Mouse (Mus musculus) midbrain, embryonic 12.5 days (tissue): ENCODE measurements around the gene Slc25a33. TPM values are rescaled to one million over a fixed set of nuclear protein-coding genes. Genes with fewer than 3 reads are reported as not detected.

Source experiments
- ATAC-seq: fragments of 200-750 bp; cut with Nextera tagmentation; 2 replicates; pipeline ENCODE4 v1.8.0; 2017; ENCODE audit warnings: low read depth, moderate TSS enrichment, moderate library complexity; ENCODE audit not compliant: low FRiP score
- H3K27ac ChIP-seq: fragments of 300-500 bp; sonication (generic); replicated peaks from 2 replicates; pipeline ENCODE4 v1.5.1; 2016; ENCODE audit warnings: mild to moderate bottlenecking
- H3K27me3 ChIP-seq: fragments of 300-500 bp; sonication (generic); 2 replicates; pipeline ENCODE4 v1.6.1; 2016; ENCODE audit warnings: mild to moderate bottlenecking
- H3K36me3 ChIP-seq: fragments of 300-500 bp; sonication (generic); 2 replicates; pipeline ENCODE4 v1.6.1; 2016
- H3K4me1 ChIP-seq: fragments of 300-500 bp; sonication (generic); 2 replicates; pipeline ENCODE4 v1.6.1; 2016
- H3K4me2 ChIP-seq: fragments of 300-500 bp; sonication (generic); replicated peaks from 2 replicates; pipeline ENCODE4 v1.6.1; 2016; ENCODE audit warnings: mild to moderate bottlenecking, moderate library complexity
- H3K4me3 ChIP-seq: fragments of 300-500 bp; sonication (generic); 2 replicates; pipeline ENCODE4 v1.5.1; 2016; ENCODE audit warnings: mild to moderate bottlenecking
- H3K9ac ChIP-seq: fragments of 300-500 bp; sonication (generic); replicated peaks from 2 replicates; pipeline ENCODE4 v1.6.1; 2016; ENCODE audit warnings: mild to moderate bottlenecking, moderate library complexity
- H3K9me3 ChIP-seq: fragments of 300-500 bp; sonication (generic); 2 replicates; pipeline ENCODE4 v1.6.1; 2016; ENCODE audit warnings: mild to moderate bottlenecking
- WGBS: fragments of 180-500 bp; shearing (Covaris S2); methylation state at CpG from one replicate; pipeline ENCODE4 v1.1.7; 2016; 5-methylcytosine and 5-hydroxymethylcytosine counted together
- polyA plus RNA-seq: library from polyadenylated mRNA; unstranded; fragments of >200 nt; fragmentation: Nextera tagmentation; extraction: Ambion mirVana; gene quantifications from 2 replicates; pipeline ENCODE4 v1.2.1, GENCODE M21; 2016

The Slc25a33 gene
- polyA plus RNA-seq, 1 experiment from 2014 or later = 17.3 TPM

DNA sequence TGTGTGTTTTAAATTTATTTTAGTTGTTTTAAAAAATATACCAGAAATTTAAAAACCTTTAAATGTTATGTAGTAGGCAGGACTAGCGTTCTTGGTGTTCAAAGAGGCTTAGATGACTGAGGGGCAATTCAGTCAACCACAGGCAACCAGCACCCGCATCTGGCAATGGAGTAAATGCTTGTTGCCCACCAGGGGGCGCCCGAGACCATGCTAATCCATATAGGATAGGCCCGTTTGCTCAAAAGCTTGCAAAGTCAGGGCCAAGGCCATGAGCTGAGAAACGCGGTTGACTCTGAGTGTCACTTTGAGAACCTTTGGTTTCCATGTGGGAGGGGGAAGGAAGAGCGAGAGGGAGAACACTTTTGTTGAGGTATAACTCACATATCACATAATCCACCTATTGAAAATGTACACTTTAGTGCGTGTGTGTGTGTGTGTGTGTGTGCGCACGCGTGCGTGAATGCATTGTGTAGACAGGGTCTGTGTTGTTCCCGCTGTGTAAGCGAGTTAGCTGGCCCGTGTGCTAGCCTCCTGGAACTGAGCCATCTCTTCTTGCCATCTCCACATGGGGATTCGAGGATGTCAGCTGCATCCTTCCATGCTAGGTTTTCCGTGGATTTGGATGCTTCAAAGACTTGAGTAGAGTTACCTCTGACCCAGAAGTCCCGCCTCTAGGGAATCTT, 32.8 kb upstream of the Slc25a33 start:
- H3K36me3 ChIP-seq = no peaks in the 10 kb centered on the region
- H3K27me3 ChIP-seq = peaks cover 80% of the 10 kb centered on the region
- peak; percentile 58 for ATAC-seq
- 52% methylated on average over 19 of the region's 19 CpGs for WGBS
- no peak overlapping the region for H3K4me2 ChIP-seq
- no peak overlapping the region for H3K27ac ChIP-seq
- H3K4me1 ChIP-seq = peaks cover 5% of the 10 kb centered on the region; the same call in 1 of the 2 replicates
- no peaks in the 10 kb centered on the region for H3K9me3 ChIP-seq
- H3K4me3 ChIP-seq = no peak overlapping the region
- no peak overlapping the region for H3K9ac ChIP-seq

DNA sequence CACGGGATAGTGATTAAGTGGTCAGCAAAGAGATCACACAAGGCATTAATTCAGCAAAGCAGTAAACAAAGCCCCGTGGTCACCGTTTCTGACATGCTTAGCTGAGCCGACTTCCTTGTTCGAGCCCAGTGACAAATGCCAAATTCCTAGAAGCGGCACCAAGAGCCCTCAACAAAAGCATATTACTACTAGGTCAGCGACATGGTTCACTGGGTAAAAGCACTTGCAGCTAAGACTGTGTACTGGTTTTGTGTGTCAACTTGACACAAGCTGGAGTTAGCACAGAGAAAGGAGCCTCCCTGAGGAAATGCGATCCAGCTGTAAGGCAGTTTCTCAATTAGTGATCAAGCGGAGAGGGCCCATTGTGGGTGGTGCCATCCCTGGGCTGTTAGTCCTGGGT, 28.2 kb upstream of the Slc25a33 start:
- H3K4me2 ChIP-seq = no peak overlapping the region
- no peak overlapping the region for H3K27ac ChIP-seq
- no peak for ATAC-seq
- peaks cover 13% of the 10 kb centered on the region; the same call in 1 of the 2 replicates for H3K4me1 ChIP-seq
- H3K27me3 ChIP-seq = peaks cover 72% of the 10 kb centered on the region
- no peaks in the 10 kb centered on the region for H3K36me3 ChIP-seq
- no peak overlapping the region for H3K9ac ChIP-seq
- no peaks in the 10 kb centered on the region for H3K9me3 ChIP-seq
- 18% methylated on average over 9 of the region's 9 CpGs for WGBS
- H3K4me3 ChIP-seq = no peak overlapping the region

DNA sequence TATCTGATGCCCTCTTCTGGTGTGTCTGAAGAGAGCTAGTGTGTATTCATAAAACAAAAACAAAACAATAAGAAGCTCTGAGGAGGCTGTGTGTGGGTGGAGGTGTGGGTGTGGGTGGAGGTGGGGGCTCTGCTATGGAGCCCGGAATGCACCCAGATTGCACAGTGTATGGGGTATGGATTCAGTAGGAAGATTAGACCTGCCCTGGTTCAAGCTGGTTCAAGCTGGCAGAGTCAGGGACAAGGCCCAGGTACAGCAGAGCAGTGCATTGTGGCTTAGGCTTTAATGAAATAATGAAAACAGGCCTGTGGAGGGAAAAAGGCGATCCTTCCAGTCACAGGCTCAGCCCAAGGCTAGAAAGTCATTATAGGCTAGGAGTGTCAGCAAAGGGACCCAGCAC, 26.5 kb upstream of the Slc25a33 start:
- Histone ChIP-seq H3K27ac (no peak overlapping the region), H3K9ac (no peak overlapping the region), H3K9me3 (no peaks in the 10 kb centered on the region), H3K36me3 (no peaks in the 10 kb centered on the region), H3K4me2 (no peak overlapping the region), H3K4me3 (no peak overlapping the region), H3K4me1 (peaks cover 13% of the 10 kb centered on the region; the same call in 1 of the 2 replicates), H3K27me3 (peaks cover 68% of the 10 kb centered on the region)
- 82% methylated on average over 2 of the region's 2 CpGs for WGBS
- ATAC-seq = no peak

DNA sequence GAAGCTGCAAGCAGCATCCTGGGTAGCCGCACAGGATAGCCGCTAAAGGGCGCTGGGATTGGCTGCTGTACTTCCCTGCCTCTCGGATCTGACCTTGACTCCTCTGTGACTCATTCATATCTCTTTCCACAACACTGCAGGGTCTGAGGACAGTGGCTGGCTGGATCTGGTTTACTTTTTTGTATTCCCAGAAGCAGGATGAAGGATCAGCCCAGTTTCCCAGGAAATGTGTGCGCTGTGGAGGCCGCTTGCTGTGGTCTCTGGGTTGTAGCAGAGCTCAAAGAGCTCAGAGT, 26.0 kb upstream of the Slc25a33 start:
- H3K9me3 ChIP-seq = no peaks in the 10 kb centered on the region
- peaks cover 63% of the 10 kb centered on the region for H3K27me3 ChIP-seq
- no peak overlapping the region for H3K4me3 ChIP-seq
- H3K27ac ChIP-seq = no peak overlapping the region
- ATAC-seq = no peak
- no peaks in the 10 kb centered on the region for H3K36me3 ChIP-seq
- 90% methylated on average over 6 of the region's 6 CpGs for WGBS
- no peak overlapping the region for H3K4me2 ChIP-seq
- peaks cover 13% of the 10 kb centered on the region; the same call in 1 of the 2 replicates for H3K4me1 ChIP-seq
- no peak overlapping the region for H3K9ac ChIP-seq

DNA sequence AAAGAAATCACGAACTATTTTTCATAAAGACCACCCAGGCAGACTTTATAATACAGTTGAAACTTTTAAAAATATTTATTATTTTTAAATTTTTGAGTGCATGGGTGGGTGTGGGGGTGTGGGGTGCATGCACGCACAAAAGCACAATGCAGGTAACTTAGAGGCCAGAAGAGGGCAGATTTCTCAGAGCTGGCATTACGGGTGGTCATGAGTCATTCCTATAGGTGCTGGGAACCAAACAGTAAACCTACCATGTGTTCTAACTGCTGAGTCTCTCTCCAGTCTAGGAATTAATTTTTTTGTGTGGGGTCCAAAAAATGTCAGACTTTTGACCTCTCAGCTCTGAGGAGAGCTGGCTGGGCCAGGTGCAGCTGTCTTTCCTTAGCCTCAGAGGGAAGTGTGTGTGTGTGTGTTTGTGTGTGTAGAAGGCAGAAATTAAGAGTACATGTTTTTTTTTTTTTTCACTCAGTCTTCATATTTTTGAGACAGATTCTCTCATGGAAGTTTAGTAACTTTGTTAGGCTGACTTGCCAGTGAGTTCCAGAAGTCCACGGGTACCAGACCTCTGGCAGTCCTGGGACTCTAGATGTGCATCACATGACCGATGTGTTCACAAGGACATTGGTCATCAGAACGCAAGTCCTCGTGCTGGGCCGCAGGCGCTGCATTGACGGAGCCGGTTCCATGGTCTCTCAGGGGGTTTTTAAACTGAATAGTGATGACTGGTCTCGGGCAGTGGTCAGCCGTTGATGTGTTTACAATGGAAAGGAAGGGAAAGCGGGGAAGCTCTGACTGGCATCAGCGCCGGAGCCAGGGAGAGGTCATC, 25.5 kb upstream of the Slc25a33 start:
- Histone ChIP-seq H3K9me3 (no peaks in the 10 kb centered on the region), H3K4me2 (no peak overlapping the region), H3K9ac (no peak overlapping the region), H3K36me3 (no peaks in the 10 kb centered on the region), H3K27ac (no peak overlapping the region), H3K4me1 (peaks cover 13% of the 10 kb centered on the region; the same call in 1 of the 2 replicates), H3K27me3 (peaks cover 58% of the 10 kb centered on the region), H3K4me3 (no peak overlapping the region)
- WGBS = 81% methylated on average over 16 of the region's 16 CpGs
- no peak for ATAC-seq

DNA sequence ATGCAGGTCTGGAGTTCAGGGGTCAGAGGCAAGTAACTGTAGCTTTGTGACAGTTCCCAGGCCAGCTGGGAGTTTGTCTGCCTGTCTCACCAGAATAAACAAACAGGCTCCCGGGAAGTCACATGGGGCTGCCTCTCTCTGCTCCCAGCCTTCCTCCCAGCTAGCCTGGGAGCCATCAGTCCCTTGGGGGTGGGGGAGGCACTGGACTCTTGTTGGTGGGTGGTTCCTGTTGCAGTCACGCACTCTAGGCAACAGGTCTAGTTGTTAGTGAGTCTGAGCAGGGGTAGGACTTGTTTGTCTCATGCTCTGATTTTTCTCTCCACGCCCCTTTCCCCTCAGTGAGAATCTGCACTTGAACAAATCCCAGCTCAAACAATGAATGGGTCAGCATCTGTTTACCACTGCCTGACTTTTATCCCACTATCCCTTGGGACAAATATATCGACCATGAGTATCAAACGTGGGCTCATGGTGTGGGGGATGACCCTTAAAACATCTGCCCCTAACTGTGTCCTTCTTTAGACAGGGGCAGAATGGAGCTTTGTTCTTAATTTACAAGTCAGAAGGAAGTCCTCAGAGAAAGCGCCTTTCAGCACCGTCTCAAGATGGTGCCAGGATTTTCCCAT, 24.7 kb upstream of the Slc25a33 start:
- H3K4me1 ChIP-seq = peaks cover 13% of the 10 kb centered on the region; the same call in 1 of the 2 replicates

DNA sequence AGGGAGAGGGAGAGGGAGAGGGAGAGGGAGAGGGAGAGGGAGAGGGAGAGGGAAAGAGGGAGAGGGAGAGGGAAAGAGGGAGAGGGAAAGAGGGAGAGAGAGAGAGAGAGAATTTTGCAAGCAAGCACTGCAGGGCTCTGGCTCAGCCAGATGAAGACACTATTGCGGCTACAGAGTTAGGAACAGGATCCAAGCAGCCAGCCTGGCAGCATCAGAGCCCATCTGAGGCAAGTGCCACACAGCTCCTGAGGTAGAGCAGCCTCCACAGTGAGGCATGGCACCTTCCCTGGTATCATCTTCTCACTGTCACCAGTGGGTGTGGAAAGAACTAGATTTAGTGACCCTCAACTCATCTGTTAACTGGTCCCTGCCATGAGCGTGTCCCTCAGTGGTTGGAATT, 24.0 kb upstream of the Slc25a33 start:
- Histone ChIP-seq H3K27me3 (peaks cover 43% of the 10 kb centered on the region), H3K4me3 (no peak overlapping the region), H3K9ac (no peak overlapping the region), H3K4me2 (no peak overlapping the region), H3K4me1 (peaks cover 13% of the 10 kb centered on the region; the same call in 1 of the 2 replicates), H3K9me3 (no peaks in the 10 kb centered on the region), H3K36me3 (no peaks in the 10 kb centered on the region), H3K27ac (no peak overlapping the region)
- ATAC-seq = no peak
- whole genome bisulfite sequencing = 72% methylated on average over 2 of the region's 2 CpGs

More for the DNA sequence above, 24.7 kb upstream of the Slc25a33 start:
- Histone ChIP-seq H3K9ac (no peak overlapping the region), H3K4me3 (no peak overlapping the region), H3K27me3 (peaks cover 50% of the 10 kb centered on the region), H3K4me2 (no peak overlapping the region), H3K36me3 (no peaks in the 10 kb centered on the region), H3K9me3 (no peaks in the 10 kb centered on the region), H3K27ac (no peak overlapping the region)
- ATAC-seq = no peak
- 22% methylated on average over 7 of the region's 7 CpGs for WGBS

DNA sequence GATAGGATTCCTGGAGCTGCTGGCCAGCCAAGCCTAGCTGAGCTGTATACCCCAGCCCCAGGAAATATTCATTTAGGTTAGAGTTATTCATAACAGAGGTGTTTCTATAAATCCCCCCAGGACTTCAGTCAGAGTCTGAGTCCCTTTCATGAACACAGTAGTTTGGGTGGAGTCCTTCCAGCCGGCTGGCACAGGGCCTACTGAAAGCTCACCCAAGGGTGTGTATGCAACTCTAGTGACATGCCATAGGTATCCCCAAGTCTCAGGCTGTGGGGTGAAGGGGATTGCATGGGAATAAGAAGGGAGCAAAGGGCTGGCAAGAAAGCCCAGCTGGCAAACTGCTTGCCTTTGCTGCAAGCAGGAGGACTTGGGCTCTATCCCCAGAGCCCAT, 23.1 kb upstream of the Slc25a33 start:
- H3K4me1 ChIP-seq = peaks cover 12% of the 10 kb centered on the region; the same call in 1 of the 2 replicates
- peaks cover 37% of the 10 kb centered on the region for H3K27me3 ChIP-seq
- ATAC-seq = no peak
- H3K27ac ChIP-seq = no peak overlapping the region
- H3K36me3 ChIP-seq = no peaks in the 10 kb centered on the region
- H3K9ac ChIP-seq = no peak overlapping the region
- no peak overlapping the region for H3K4me3 ChIP-seq
- WGBS = 77% methylated on average over 1 of the region's 1 CpGs
- no peak overlapping the region for H3K4me2 ChIP-seq
- H3K9me3 ChIP-seq = no peaks in the 10 kb centered on the region

DNA sequence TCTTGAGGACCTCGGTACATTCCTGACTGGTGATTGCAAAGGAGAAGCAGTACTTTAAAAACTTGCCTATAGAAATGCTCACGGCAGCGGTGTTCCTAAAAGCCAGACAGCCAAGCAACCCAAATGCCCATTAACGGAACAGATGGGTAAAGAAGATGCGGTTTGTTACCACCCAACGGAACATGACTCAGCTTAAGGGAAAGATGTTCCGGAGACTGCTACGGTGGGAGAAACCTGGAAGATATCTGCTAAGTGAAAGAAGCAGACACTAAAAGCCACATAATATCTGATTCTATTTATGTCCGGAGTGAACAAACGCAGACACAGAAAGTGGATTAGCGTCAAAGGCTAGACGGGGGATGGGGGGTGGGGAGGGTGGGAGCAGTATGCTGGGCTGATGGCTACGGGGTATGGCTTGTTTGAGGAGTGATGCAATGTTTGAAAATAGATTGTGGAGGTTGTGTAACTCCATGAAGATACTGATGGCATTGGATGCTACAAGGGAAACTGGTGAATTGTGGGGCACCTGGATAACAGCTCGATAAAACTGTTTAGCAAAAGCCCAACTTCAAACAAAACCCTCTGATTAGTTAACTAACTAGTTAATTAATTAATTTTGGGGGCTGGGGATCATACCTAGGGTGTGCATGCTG, 22.6 kb upstream of the Slc25a33 start:
- Histone ChIP-seq H3K9me3 (no peaks in the 10 kb centered on the region), H3K4me3 (no peak overlapping the region), H3K27me3 (peaks cover 33% of the 10 kb centered on the region), H3K9ac (no peak overlapping the region), H3K4me2 (no peak overlapping the region), H3K4me1 (peaks cover 6% of the 10 kb centered on the region; the same call in 1 of the 2 replicates), H3K27ac (no peak overlapping the region), H3K36me3 (no peaks in the 10 kb centered on the region)
- 67% methylated on average over 14 of the region's 14 CpGs for WGBS
- ATAC-seq = no peak

DNA sequence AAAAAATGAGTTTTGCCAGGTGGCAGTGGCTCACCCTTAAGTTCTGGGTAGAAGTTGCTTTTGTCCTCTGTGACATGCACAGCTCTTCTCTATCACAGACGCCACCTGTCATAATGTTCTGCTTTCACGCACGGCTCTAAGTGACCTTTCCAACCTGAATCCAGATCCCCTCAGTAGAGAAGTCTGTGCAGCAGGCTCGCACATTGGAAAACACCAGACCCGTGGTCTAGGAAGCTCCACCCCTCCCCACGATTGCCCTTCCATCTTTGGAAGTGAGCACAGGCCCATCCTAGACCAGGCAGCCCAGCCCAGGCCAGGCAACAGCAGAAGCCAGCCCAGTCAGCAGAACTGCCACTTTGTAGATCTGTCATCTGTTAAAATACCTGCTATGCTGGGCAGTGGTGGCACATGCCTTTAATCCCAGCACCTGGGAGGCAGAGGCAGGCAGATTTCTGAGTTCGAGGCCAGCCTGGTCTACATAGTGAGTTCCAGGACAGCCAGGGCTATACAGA, 20.9 kb upstream of the Slc25a33 start:
- H3K4me1 ChIP-seq = peaks cover 6% of the 10 kb centered on the region; the same call in 1 of the 2 replicates
- WGBS = 91% methylated on average over 7 of the region's 7 CpGs
- H3K27me3 ChIP-seq = peaks cover 18% of the 10 kb centered on the region
- H3K9ac ChIP-seq = no peak overlapping the region
- no peaks in the 10 kb centered on the region for H3K9me3 ChIP-seq
- no peak overlapping the region for H3K4me3 ChIP-seq
- H3K36me3 ChIP-seq = no peaks in the 10 kb centered on the region
- H3K4me2 ChIP-seq = no peak overlapping the region
- no peak overlapping the region for H3K27ac ChIP-seq
- ATAC-seq = no peak

DNA sequence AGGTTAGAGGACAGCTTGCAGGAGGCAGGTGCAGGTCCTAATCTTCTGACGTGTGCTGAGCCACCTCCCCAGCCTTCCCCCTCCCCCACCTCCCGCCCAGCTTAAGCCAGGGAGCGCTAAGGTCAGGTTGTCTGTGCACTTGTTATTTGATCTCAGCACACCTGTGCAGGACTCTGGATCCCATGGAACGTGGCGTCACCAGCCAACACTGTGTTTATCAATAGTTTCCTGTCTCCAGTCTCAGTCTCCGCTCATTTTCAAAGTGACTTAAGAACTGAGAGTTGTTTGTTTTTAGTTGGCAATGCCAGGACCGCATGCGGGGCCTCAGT, 19.9 kb upstream of the Slc25a33 start:
- WGBS = 59% methylated on average over 7 of the region's 8 CpGs
- no peak overlapping the region for H3K4me3 ChIP-seq
- peaks cover 8% of the 10 kb centered on the region; the same call in 1 of the 2 replicates for H3K4me1 ChIP-seq
- H3K4me2 ChIP-seq = no peak overlapping the region
- H3K27ac ChIP-seq = no peak overlapping the region
- no peak for ATAC-seq
- no peaks in the 10 kb centered on the region for H3K9me3 ChIP-seq
- peaks cover 15% of the 10 kb centered on the region for H3K27me3 ChIP-seq
- H3K36me3 ChIP-seq = no peaks in the 10 kb centered on the region
- no peak overlapping the region for H3K9ac ChIP-seq
